Mouse (Mus musculus): ENCODE data around the gene Mospd3.

DNA sequence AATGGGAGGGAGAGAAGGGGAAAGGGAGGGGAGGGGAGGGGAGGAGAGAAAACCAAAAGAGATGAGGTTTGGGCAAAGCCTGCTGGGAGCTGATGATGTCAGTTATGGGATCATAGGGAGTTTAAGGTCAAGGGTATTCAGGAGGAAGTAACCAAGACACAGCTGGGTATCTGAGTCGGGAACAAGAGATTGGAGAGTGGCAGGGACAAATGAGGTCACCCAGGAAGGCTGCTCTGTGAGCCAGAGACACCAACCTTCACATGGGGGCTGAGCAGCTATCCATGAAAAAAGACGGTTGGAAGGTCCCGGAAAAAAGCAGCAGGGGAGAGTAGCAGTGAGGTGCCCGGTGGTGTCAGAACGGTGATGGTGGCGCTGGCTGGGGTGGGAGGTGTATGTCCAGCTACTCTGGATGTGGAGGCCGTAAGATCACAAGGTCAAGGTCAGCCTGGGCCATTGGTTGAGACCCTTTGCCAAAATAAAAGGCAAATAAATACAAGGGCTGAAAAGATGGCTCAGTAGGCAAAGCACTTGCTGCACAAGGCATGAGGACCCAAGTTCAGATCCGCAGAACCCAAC is 32.5 kb downstream of the Mospd3 start:
- no peak for TF ChIP-seq MAX (IDR thresholded peaks at IDR 0.05; ENCODE audit: low read depth)
- TF ChIP-seq POLR2A (IDR thresholded peaks at IDR 0.05; ENCODE audit: insufficient read length, low read depth), result no peak
- TF ChIP-seq MYOG (IDR thresholded peaks at IDR 0.05; ENCODE audit: control insufficient read depth in 1 of 3, insufficient read depth in 1 of 3, insufficient read length in 2 of 3, low read depth in 2 of 3), result no peak
- TF ChIP-seq E2F4 (IDR thresholded peaks at IDR 0.05; ENCODE audit: insufficient read depth), result no peak
- TF ChIP-seq POLR2AphosphoS2 (IDR thresholded peaks at IDR 0.05; ENCODE audit: insufficient read length, low read depth), result no peak
- TF ChIP-seq TCF12 (IDR thresholded peaks at IDR 0.05; ENCODE audit: insufficient read depth, poor library complexity, severe bottlenecking), result no peak
- TF ChIP-seq USF1 (IDR thresholded peaks at IDR 0.05; ENCODE audit: low read depth), result no peak
- no peak for TF ChIP-seq CEBPB (IDR thresholded peaks at IDR 0.05; ENCODE audit: insufficient read depth, poor library complexity, severe bottlenecking)
- TF ChIP-seq REST (IDR thresholded peaks at IDR 0.05; ENCODE audit: insufficient read depth, insufficient read length), result no peak
